Mouse (Mus musculus): ENCODE measurements around the gene Nudt13.

DNA sequence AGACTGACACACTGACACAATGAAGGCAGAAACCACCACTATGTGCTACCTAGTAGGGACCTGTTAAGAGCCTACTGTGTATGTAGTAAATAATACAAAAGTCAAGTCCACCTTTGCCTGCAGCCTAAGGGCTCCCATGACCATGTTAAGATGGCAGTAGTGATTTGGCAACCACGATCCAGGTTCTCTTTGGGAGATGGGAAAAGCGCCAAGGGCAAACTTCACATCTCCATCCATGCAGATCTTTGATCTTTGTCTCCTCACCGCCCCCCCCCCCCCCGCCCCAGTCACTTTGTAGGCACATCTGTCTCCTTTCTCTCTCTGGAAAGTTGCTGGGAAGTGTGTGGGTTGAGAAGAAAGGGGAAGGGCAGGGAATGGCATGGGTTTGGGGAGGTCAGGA, 32.2 kb upstream of the Nudt13 start:
- TF ChIP-seq EP300 (IDR thresholded peaks at IDR 0.05; ENCODE audit: low read length) (no peak), MAFK (IDR thresholded peaks at IDR 0.05; ENCODE audit: insufficient replicate concordance, low read length) (no peak), MEF2A (IDR thresholded peaks at IDR 0.05; ENCODE audit: borderline replicate concordance, low read depth, low read length) (no peak)

Data from CH12.LX (cell line).